Mouse (Mus musculus): ENCODE measurements around the gene Comt. TPM values are rescaled to one million over a fixed set of nuclear protein-coding genes. Genes with fewer than 3 reads are reported as not detected.

Comt gene
- polyA plus RNA-seq, 1 experiment from 2014 or later: 83.0 TPM

GRCm38 (mm10) chr16:18459335-18459954 lies 32.8 kb upstream of the Comt start:
- peaks cover 15% of the 10 kb centered on the region for H3K4me1 ChIP-seq
- H3K9me3 ChIP-seq: no peaks in the 10 kb centered on the region
- peak overlapping the region; percentile 18; the same call in 1 of the 2 replicates for H3K4me3 ChIP-seq
- WGBS: 9% methylated on average over 12 of the region's 12 CpGs
- H3K27ac ChIP-seq (replicated peaks): peak overlapping the region; percentile 67
- peak overlapping the region; percentile 26 for H3K4me2 ChIP-seq (replicated peaks)
- no peak for ATAC-seq (replicated peaks)
- peaks cover 4% of the 10 kb centered on the region; the same call in 1 of the 2 replicates for H3K36me3 ChIP-seq
- peak overlapping the region; percentile 31 for H3K9ac ChIP-seq (replicated peaks)
- no peaks in the 10 kb centered on the region for H3K27me3 ChIP-seq

GRCm38 (mm10) chr16:18458661-18459060 lies 32.0 kb upstream of the Comt start:
- no peak for ATAC-seq (replicated peaks)
- Histone ChIP-seq H3K36me3 (peaks cover 4% of the 10 kb centered on the region; the same call in 1 of the 2 replicates), H3K4me3 (no peak overlapping the region), H3K27ac (replicated peaks) (no peak overlapping the region), H3K4me2 (replicated peaks) (no peak overlapping the region), H3K4me1 (peaks cover 15% of the 10 kb centered on the region), H3K9me3 (no peaks in the 10 kb centered on the region), H3K9ac (replicated peaks) (no peak overlapping the region), H3K27me3 (no peaks in the 10 kb centered on the region)

GRCm38 (mm10) chr16:18455407-18455806 lies 28.8 kb upstream of the Comt start:
- no peak for ATAC-seq (replicated peaks)
- no peaks in the 10 kb centered on the region for H3K9me3 ChIP-seq
- H3K4me3 ChIP-seq: no peak overlapping the region
- H3K36me3 ChIP-seq: peaks cover 4% of the 10 kb centered on the region; the same call in 1 of the 2 replicates
- no peaks in the 10 kb centered on the region for H3K27me3 ChIP-seq
- 90% methylated on average over 6 of the region's 6 CpGs for WGBS
- H3K27ac ChIP-seq (replicated peaks): no peak overlapping the region
- H3K9ac ChIP-seq (replicated peaks): no peak overlapping the region
- H3K4me1 ChIP-seq: peaks cover 24% of the 10 kb centered on the region
- H3K4me2 ChIP-seq (replicated peaks): no peak overlapping the region

- no peak for ATAC-seq (replicated peaks)
- no peaks in the 10 kb centered on the region for H3K27me3 ChIP-seq
- WGBS: 78% methylated on average over 5 of the region's 5 CpGs
- H3K4me1 ChIP-seq: peaks cover 10% of the 10 kb centered on the region
- H3K36me3 ChIP-seq: peaks cover 4% of the 10 kb centered on the region; the same call in 1 of the 2 replicates
- no peak overlapping the region for H3K9ac ChIP-seq (replicated peaks)
- no peak overlapping the region for H3K4me3 ChIP-seq
- H3K9me3 ChIP-seq: no peaks in the 10 kb centered on the region
- no peak overlapping the region for H3K4me2 ChIP-seq (replicated peaks)
- H3K27ac ChIP-seq (replicated peaks): no peak overlapping the region
These were observed 27.2 kb upstream of the Comt start for GRCm38 (mm10) chr16:18453846-18454245.

GRCm38 (mm10) chr16:18452361-18452862 lies 25.8 kb upstream of the Comt start:
- Histone ChIP-seq H3K4me2 (replicated peaks) (no peak overlapping the region), H3K36me3 (peaks cover 4% of the 10 kb centered on the region; the same call in 1 of the 2 replicates), H3K4me3 (no peak overlapping the region), H3K27me3 (no peaks in the 10 kb centered on the region), H3K4me1 (peaks cover 10% of the 10 kb centered on the region), H3K27ac (replicated peaks) (0 out of 2 replicates have a peak overlapping the region, but pooled peaks have one; percentile 4), H3K9me3 (no peaks in the 10 kb centered on the region), H3K9ac (replicated peaks) (no peak overlapping the region)
- ATAC-seq (replicated peaks): no peak
- WGBS: 71% methylated on average over 8 of the region's 8 CpGs

- Histone ChIP-seq H3K4me1 (peaks cover 10% of the 10 kb centered on the region), H3K4me3 (no peak overlapping the region), H3K9ac (replicated peaks) (no peak overlapping the region), H3K9me3 (no peaks in the 10 kb centered on the region), H3K27me3 (no peaks in the 10 kb centered on the region), H3K27ac (replicated peaks) (no peak overlapping the region), H3K36me3 (no peaks in the 10 kb centered on the region), H3K4me2 (replicated peaks) (no peak overlapping the region)
- WGBS: 56% methylated on average over 9 of the region's 9 CpGs
- no peak; the same call in 1 of the 2 replicates for ATAC-seq (replicated peaks)
These were observed 25.0 kb upstream of the Comt start for GRCm38 (mm10) chr16:18451486-18452181.

- H3K9ac ChIP-seq (replicated peaks): no peak overlapping the region
- H3K36me3 ChIP-seq: no peaks in the 10 kb centered on the region
- WGBS: 94% methylated on average over 4 of the region's 4 CpGs
- no peak overlapping the region for H3K4me2 ChIP-seq (replicated peaks)
- no peaks in the 10 kb centered on the region for H3K9me3 ChIP-seq
- no peak overlapping the region for H3K27ac ChIP-seq (replicated peaks)
- H3K27me3 ChIP-seq: no peaks in the 10 kb centered on the region
- H3K4me3 ChIP-seq: no peak overlapping the region
- peaks cover 10% of the 10 kb centered on the region for H3K4me1 ChIP-seq
- ATAC-seq (replicated peaks): no peak
These were observed 22.4 kb upstream of the Comt start for GRCm38 (mm10) chr16:18449005-18449404.

GRCm38 (mm10) chr16:18448104-18448503 lies 21.5 kb upstream of the Comt start:
- no peak for ATAC-seq (replicated peaks)

GRCm38 (mm10) chr16:18447243-18447642 lies 20.6 kb upstream of the Comt start:
- H3K4me2 ChIP-seq (replicated peaks): no peak overlapping the region
- no peaks in the 10 kb centered on the region for H3K36me3 ChIP-seq
- H3K27ac ChIP-seq (replicated peaks): no peak overlapping the region
- H3K4me1 ChIP-seq: peaks cover 7% of the 10 kb centered on the region
- no peaks in the 10 kb centered on the region for H3K9me3 ChIP-seq
- no peak overlapping the region for H3K9ac ChIP-seq (replicated peaks)
- no peak for ATAC-seq (replicated peaks)
- H3K27me3 ChIP-seq: no peaks in the 10 kb centered on the region
- no peak overlapping the region for H3K4me3 ChIP-seq

More at GRCm38 (mm10) chr16:18448104-18448503, 21.5 kb upstream of the Comt start:
- no peak overlapping the region for H3K4me2 ChIP-seq (replicated peaks)
- no peak overlapping the region for H3K4me3 ChIP-seq
- H3K9me3 ChIP-seq: no peaks in the 10 kb centered on the region
- no peak overlapping the region for H3K9ac ChIP-seq (replicated peaks)
- H3K27ac ChIP-seq (replicated peaks): no peak overlapping the region
- no peaks in the 10 kb centered on the region for H3K36me3 ChIP-seq
- peaks cover 10% of the 10 kb centered on the region for H3K4me1 ChIP-seq
- 91% methylated on average over 6 of the region's 6 CpGs for WGBS
- H3K27me3 ChIP-seq: no peaks in the 10 kb centered on the region

- WGBS: 21% methylated on average over 8 of the region's 8 CpGs
- no peaks in the 10 kb centered on the region for H3K4me1 ChIP-seq
- H3K4me3 ChIP-seq: no peak overlapping the region
- H3K27ac ChIP-seq (replicated peaks): no peak overlapping the region
- no peaks in the 10 kb centered on the region for H3K9me3 ChIP-seq
- H3K9ac ChIP-seq (replicated peaks): no peak overlapping the region
- H3K4me2 ChIP-seq (replicated peaks): no peak overlapping the region
- ATAC-seq (replicated peaks): peak; percentile 91
- H3K27me3 ChIP-seq: no peaks in the 10 kb centered on the region
- no peaks in the 10 kb centered on the region for H3K36me3 ChIP-seq
These were observed 16.8 kb upstream of the Comt start for GRCm38 (mm10) chr16:18443385-18443841.

GRCm38 (mm10) chr16:18436128-18436527 lies 9.5 kb upstream of the Comt start:
- ATAC-seq (replicated peaks): no peak
- H3K4me2 ChIP-seq (replicated peaks): no peak overlapping the region
- no peak overlapping the region for H3K9ac ChIP-seq (replicated peaks)
- H3K4me1 ChIP-seq: no peaks in the 10 kb centered on the region
- H3K27ac ChIP-seq (replicated peaks): no peak overlapping the region
- peaks cover 3% of the 10 kb centered on the region; the same call in 1 of the 2 replicates for H3K36me3 ChIP-seq
- 92% methylated on average over 6 of the region's 6 CpGs for WGBS
- H3K4me3 ChIP-seq: no peak overlapping the region
- no peaks in the 10 kb centered on the region for H3K27me3 ChIP-seq
- no peaks in the 10 kb centered on the region for H3K9me3 ChIP-seq

- Histone ChIP-seq H3K27ac (replicated peaks) (no peak overlapping the region), H3K4me2 (replicated peaks) (no peak overlapping the region), H3K4me1 (no peaks in the 10 kb centered on the region), H3K4me3 (no peak overlapping the region), H3K27me3 (no peaks in the 10 kb centered on the region), H3K36me3 (peaks cover 3% of the 10 kb centered on the region; the same call in 1 of the 2 replicates), H3K9me3 (no peaks in the 10 kb centered on the region), H3K9ac (replicated peaks) (no peak overlapping the region)
- ATAC-seq (replicated peaks): no peak
- WGBS: 96% methylated on average over 5 of the region's 5 CpGs
These were observed 6.8 kb upstream of the Comt start for GRCm38 (mm10) chr16:18433341-18433920.

All from forebrain, embryonic 15.5 days (tissue).